Mouse (Mus musculus) kidney, postnatal 36 days (tissue): Measurements from ENCODE around the gene Tomt.
A peak's percentile ranks its signal among the peaks of the same experiment; 100 is the strongest.
"Not testable (repeated sequence)": the region's sequence is repeated elsewhere in the genome, so short reads cannot be mapped to it uniquely, and the experiment has no call there.

ENCODE experiments used
- DNase-seq, 2 experiments: peaks; one replicate each; pipeline ENCODE4 v3.0.0; 2021 to 2022; ENCODE audit warnings: mixed read lengths in 2 of 2

Tomt gene

DNA sequence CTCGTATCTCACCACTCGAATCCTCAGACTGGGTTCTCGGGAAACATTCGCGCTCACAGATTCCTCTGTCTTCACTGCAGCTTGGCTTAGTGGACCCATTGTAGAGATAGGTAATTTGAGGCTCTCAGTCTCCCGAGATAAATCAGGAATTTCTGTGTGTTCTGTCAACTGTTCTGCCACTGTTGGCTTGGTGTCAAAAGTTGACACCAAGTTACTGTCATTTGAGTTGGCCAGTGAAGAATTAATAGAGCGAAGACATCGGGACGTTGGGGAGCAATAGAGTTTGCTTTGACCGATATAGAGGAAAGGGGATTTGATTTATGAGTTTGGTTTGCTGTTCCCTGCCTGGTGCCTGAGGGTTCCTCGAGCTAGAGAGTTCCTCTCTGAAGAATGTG lies at the start of gene Tomt:
Tomt (minus strand) TSS at position 73 of the 395 bp plus-strand sequence.
- DNase-seq = no peak

DNA sequence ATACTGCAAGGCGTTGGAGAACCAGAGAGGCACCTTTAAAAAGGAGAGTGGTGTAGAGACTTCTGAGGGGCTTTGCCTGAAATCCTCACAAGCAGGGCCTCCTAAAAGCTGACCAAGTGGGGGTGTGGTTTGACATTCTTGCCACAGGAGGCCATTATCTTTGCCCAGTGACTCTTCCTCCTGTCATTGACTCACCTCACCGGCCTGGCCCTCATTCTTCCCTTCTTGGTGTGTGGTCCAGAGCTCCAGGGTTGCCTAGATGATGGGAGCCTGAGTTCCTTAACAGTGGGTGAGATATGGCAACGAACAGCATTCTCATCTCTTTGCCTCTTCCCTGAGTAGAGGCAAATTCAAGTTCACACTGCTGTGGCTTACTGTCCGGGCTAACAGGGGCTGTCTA lies 49.7 kb upstream of the Tomt start:
- DNase-seq = no peak

DNA sequence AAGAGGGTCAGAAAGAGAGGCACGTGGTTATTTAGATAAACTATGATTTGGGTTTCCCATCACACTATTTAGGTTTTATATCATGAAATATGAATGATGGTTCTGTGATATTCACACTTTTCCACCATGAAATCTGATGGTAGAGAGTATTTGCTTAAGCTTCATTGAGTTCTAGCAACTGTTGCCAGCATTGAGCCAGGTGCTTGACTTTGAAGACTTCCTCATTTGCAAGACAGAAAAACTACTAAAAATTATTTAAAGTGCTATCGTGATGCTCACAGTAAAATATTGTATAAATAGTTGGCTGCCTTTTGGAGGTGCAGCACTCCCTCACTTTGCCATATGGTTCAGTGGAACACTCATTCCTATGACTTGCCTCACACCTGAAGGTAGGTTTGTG lies 49.1 kb upstream of the Tomt start:
- no peak for DNase-seq

DNA sequence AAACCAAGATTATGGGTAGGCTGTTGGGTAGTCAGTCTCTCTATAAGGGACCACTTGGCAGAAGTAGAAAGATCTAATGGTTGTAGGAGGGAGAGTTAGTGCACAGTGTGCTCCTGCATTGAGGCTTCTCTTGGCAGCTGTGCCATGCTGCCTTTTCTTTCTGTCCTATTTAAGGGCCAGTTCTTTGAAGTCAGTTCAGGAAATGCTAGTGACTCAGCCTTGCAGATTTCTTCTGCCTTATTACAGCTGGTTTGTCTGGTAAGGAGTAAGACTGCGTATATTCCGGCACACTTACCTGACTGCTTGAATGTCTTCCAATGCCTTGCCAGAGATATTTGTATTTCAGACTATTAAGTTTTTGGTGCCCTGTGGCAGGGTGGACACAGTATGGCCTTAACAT lies 48.0 kb upstream of the Tomt start:
- DNase-seq = no peak

DNA sequence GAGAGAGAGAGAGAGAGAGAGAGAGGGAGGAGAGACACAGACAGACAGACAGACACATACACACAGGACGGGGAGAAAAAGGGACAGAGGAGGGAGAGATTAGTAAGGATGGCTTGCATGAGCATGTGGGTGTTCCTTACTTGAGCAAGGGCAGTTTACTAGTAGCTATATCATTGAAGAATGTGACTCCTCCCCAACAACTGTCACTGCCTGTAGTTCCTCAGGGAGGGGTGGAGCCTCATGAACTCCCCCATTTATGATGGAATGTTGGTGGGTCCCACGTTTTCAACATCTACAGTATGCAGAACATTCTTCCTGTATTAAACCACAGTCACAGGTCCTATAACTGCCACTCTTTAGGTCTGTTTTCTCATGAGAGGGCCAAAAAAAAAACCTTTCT lies 45.9 kb upstream of the Tomt start:
- no peak for DNase-seq

DNA sequence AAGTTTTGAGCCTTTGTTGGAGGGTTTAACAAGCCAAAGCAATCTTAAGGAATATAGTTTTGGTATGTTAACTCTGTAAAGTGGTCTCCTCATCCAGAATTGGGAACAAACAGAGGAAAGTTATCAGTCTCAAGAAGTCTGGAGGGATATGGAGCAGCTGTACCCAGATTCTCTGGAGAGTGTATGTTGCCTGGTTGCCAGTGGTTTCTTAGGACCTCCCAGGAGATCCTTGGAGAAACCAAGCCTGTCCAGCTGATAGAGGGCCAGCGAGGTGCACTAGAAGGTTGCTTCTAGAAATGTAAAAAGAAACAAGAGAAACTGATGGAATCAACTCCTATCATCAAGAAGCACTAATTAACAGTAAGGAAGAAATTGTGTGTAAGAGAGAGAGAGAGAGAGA lies 45.5 kb upstream of the Tomt start:
- DNase-seq = no peak

DNA sequence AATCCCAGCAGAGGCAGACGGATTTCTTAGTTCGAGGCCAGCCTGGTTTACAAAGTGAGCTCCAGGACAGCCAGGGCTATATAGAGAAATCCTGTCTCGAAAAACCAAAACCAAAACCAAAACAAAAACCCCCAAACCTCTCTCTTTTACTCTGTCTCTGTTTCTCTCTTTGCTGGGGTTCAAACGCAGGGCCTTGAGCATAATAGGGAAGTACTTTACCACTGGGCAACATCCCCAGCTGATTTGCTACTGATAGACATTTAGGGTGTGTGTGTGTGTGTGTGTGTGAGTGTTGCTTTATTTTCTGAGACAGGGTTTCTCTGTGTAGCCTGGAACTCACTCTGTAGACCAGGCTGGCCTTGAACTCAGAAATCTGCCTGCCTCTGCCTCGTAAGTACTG lies 42.8 kb upstream of the Tomt start:
- DNase-seq = not testable (repeated sequence)

DNA sequence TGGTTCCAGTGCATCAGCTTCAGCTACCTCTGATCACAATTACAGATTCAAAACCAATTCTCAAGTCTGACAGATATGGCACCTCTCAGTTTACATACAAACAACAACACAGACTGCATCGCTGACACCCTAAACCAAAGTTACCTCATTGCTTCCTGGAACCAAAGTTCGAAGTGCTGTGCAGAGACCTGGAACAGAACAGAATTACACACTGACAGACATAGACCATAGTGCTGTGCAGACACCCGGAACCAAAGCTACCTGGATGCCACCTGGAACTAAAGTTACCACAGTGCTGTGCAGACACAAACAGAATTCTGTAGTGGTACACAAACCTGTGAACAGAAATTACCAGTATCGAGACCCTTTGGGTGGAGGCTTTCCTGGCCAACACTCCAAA lies 33.6 kb upstream of the Tomt start:
- DNase-seq = peak; percentile 64 to 75

DNA sequence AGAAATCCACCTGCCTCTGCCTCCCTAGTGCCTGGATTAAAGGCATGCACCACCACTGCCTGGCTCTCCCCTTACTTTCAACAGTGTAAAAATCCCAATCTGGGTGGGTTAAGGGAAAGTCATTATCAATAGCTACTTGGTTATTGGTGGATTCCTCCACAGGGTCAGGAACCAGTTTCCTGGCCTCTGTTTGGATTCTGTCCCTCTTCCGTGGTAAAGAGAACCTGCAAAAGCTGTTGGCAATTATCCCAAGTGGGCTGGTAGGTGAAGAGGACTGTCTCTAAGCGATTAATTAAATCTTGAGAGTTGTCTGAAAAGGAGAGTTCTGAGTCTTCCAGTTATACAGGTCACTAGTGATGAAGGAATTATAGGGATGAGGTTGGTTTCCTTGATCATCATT lies 32.2 kb upstream of the Tomt start:
- no peak for DNase-seq

DNA sequence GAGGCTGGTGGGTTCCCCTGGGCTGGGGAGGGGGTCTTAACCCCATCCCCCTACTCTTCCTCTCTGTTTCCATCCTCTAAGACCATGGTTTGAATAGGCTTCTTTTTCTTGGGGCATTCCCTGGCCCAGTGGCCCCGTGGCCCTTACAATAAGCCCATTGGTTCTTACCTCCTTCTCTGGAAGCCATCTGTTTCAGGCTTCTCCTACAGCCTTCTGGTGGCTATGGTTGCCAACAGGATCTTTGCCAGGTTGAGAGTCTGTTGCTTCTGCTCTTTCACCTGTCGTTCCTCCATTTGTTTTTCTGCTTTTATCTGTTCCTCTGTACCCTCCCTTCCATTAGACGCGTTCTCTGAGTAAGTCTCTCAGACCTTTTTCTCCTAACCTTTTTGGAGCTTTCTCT lies 31.4 kb upstream of the Tomt start:
- DNase-seq = peak in 1 of 2 experiments; percentile 19

DNA sequence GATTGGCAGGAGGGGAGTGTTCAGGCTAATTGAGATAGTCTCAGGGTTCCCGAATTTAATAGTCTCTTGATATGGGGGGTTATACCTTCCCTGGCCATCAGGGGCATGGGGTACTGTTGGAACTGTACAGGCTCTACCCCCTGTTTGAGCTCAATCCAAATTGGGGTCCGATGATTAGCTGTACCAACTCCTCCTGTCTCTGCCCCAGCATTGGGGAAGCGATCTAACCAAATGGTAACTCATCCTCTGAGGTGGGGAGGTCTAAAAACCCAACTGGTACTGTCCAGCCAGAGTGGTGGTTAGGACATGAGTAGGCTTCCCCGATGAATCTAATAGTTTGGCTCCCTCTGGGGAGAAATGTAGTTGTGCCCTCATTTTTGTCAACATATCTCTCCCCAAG lies 30.8 kb upstream of the Tomt start:
- DNase-seq = no peak

DNA sequence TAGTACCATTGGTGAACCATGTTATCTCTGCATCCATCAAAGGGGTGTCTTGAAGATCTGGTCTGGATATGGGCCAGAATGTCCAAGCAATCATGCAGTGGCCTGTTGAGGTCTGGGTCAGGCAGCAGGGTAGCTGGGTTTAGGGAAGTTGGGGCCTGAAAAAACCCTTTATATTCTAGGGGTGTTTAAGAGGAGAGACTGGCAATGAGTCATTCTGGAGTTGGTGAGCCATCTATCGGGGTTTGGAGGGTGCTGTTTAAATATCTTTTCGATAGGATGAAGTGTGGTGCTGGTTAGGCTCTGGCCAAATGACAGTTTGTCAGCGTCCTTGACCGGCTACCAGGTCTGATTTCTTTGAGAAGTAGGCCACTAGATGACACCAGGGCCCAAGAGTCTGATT lies 29.8 kb upstream of the Tomt start:
- no peak for DNase-seq

DNA sequence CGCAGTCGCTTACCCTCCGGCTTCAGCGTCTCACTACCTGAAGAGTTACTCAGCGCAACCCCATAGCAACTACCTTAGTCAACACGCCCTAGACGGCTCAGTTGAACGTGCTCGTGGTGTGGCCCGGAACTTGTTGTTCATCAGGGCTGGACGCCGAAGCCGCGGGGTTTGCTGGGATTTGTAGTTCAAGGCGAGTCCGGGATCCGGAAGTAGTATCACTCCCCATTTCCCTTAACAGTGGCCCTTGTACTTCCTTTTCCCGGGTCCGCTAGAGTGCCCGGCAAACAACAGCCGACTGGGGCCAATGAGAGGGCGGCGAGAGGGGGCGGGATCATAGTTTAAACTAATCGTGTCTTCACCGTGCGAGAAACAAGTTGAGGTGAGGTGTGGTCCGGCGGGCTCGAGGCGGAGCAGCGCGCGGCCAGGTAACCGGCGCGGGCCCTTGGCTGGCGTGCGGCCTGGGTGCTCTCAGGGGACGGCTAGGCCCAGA lies 27.6 kb upstream of the Tomt start, which contains the start of the genes Lrrc51 and Numa1:
Lrrc51 (minus strand) TSS at position 145 of the 490 bp plus-strand sequence.
Numa1 (plus strand) TSS at position 361 of the 490 bp plus-strand sequence.
- peak; percentile 97 to 99 for DNase-seq

DNA sequence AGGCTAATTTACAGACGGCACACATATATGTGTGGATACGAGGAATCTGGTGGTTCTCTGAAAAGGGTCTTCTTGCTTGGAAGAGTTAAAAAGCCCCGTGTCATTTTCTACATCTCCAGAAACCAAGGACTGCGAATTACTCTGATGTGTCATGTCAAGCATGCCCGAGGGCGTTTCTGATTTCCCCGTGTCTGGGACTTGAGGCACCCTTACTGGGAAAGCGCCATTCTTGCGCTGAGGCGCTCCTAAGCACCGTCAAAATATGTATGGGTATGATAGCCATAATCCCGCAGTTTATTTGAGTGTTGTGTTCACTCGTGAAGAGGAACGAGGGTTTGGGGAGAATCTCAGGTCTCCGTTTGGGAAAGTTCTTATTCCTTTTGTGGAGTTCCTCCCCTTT lies 27.1 kb upstream of the Tomt start:
- peak in 1 of 2 experiments; percentile 45 for DNase-seq

DNA sequence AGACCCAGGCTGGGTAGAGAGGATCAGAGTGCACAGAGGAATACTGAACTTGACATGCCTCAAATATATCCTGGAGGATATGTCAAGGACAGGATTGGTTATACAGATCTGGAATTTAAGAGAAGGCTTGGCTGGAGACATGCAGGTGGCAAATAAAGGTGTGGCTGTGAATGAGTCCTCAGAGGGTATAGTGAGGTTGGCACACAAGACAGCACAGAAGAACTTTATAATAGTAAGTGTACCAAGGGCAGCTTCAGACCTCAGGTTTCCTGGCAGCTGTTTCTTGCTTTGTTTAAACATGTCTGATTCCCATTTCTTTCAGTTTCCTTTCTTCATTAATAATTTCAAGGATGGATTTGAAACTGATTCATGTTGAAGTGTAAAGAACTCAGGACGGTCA lies 26.4 kb upstream of the Tomt start:
- DNase-seq = no peak

DNA sequence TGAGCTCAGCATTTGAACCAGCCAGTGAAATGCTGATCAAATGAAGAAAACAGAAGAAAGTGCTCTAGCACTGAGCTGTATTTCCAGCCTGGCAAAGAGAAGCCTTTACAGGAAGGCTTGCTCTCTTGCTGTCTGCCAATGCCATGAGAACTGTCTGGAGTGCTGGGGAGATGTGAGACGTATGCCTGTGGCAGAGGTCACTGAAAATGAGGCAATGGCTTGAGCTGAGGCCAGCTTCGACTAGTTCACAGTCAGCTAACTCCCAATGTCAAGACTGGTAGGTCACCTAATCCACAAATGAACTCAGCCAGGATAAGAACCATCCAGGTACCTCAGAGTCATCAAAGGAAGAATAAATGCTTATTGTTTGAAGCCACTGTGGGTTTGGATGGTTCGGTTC lies 21.9 kb upstream of the Tomt start:
- DNase-seq = no peak

DNA sequence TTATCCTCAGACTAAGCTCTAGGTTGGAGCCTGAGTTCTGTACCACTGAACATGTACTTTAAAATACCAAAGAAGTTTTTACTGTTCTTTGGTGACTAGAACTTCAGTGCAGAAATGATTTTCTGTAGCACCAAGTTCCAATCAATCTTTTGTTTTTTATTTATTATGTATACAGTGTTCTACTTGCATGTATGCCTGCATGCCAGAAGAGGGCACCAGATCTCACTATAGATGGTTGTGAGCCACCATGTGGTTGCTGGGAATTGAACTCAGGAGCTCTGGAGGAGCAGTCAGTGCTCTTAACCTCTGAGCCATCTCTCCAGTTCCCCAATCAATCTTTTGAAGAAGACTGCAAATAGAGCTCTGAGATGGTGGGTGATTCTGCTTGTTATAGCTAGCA lies 19.7 kb upstream of the Tomt start:
- not testable (repeated sequence) for DNase-seq

DNA sequence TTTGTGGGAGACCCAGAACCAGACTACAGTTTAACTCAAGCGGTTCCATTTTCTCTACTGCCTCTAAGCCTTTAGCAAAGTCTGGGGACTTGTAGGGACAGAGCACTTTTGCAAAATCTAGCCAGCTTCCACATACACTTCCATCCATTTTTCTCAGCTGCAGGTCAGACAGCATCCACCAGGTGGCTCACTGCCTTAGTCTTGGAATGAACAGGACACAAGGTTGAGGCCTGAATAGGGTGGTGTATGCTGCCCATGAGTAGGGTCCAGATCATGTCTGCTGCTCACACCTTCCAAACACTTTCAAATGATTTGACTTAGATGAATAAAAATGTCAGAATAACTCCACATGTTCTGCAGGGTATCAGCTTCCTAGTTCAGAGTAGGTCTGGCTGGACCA lies 11.9 kb upstream of the Tomt start:
- peak; percentile 63 to 84 for DNase-seq

DNA sequence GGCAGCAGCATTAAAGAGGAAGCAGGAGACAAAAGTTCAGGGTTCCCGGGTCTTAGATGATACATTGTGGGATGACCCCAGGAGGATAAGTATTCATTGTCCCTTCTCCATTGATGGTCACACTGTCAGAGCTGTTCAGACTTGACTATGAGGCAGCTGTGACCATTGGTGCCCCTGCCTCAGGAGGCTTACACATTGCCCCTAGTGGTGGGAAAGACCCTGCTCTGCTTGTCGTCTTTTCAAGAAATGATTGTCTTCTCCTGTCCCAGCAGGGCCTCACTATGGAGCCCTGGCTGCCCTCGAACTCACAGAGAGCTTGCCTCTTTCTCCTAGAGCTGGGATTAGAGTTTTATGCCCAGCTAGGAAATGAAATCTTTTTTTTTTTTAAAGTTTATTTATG lies 5.8 kb upstream of the Tomt start:
- DNase-seq = no peak

DNA sequence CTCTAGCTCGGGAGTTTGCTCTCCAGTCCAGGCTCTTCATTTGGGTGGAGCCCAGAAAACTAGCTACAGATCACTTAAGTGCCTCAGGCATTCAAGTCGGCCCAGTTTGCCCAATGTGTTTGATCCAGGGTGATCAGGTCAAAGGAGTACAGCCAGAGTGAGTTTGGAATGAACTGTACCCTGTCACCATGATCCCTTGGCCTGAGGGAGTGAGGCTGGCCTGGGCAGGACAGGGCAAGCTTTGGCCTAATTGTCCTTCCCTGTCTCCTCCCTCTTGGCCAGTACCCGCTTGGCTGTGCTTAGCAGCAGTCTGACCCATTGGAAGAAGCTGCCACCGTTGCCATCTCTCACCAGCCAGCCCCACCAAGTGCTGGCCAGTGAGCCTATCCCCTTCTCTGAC lies 4.0 kb upstream of the Tomt start:
- DNase-seq = peak; percentile 25 to 40

DNA sequence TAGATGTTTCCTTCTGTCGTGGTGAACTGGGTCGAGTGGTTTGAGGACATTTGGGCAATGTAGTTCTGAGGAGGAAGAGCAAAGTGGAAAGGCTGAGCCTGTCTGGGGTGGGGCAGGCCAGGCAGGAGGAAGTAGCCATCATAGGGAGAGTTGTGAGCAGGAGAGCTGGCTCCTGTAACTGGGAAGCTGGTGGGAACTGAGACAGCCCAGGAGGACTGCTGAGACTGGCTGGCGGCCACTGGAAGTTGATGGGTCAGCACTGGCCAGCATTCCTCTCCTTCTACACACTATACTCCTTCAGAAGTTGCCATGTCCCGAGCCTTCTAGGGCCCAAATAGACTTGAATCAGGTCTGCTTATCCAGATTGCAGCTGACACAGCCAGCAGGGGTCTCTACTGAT lies 2.2 kb upstream of the Tomt start:
- DNase-seq = peak; percentile 47 to 54

DNA sequence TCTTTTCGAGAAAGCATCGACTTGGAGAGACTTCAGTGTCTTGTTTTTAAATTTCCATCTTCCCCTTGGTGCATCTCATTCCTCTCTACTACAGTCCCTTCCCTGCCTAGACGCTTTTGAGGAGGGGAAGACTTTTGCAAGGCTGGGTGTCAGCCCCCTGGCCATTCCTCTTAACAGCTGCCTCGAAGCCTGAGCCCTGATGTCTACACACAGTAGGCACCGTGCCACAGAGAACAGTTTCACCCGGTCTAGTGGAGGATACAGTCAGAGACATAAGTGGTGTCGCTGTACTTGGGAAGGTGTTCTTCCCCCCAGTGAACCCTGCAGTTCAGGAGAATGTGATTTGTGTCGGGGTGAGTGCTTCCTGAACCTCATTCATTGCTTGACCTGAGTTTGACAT lies 537 bp upstream of the Tomt start:
- DNase-seq = no peak

DNA sequence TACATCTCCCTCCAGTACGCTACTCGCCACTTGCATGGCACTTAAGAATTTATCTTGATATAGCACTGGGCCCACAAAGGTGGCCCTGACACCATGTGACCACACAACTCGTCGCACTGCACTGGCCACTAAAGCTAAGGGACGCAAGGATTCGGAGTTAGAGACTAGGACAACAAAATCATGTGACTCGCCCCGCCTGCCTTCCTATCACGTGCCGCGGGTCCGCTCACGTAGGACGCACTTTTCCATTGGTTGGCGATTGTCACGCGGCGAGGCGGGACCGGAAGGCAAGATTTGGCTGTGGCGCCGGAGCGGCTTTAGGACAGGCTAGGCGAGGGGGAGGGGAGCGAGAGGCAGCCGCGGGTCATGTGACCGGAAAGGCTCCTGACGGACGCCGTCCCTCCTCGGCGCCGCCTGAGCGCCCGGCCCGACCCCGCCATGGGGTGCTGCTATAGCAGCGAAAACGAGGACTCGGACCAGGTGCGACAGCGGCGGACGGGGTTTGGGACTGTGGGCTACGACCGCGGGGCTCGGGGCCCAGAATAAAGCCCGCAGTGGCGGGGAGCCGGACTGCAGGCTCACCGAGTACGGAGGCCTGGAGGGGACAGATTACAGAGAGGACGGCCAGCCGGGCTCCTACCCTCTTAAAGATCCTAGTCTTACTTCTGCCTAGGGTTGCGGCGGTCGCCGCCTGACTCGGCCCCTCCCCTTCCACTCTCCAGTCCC lies 435 bp downstream of the Tomt start, which contains the start of gene Lamtor1:
Lamtor1 (plus strand) TSS at position 344 of the 726 bp plus-strand sequence.
- DNase-seq = peak; percentile 100

DNA sequence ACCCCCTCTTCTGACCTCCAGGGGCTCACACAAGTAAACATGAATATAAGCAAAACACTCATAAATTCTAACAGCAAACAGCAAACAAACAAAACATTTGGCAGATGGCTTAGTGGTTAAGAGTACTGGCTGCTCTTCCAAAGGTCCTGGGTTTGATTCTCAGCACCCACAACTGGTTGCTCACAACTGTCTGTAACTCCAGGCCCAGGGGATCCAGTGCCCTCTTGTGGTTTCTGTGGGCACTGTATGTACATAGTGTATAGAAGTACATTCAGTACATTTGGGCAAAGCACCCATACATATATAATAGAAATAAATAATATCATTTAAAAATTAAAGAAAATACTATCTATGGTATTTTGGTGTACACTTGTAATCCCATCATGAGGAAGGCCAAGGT lies 3.3 kb downstream of the Tomt start:
- no peak for DNase-seq

DNA sequence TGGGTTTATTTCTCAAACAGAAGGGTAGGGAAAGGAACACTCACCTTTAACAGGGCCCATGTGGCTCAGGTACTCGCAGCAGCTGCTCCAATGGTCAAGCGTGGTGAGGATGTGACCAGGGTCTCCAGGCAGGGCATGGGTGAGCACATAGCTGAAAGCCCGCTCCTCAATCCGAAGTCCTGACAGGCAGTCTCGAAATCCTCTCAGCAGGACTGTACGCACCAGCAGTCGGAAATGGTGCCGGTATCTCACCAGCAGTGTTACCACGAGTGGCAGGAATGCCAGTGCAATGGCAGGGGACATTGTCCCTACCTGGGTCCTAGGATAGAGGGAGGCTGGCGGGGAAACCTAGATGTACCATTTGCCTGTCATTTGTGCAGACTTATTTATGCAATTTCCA lies 4.2 kb downstream of the Tomt start:
- no peak for DNase-seq
